Mouse (Mus musculus) lung, adult 2 months (tissue): ENCODE results near the gene Plekha4.

Source experiments
- CTCF ChIP-seq: fragments of 200-500 bp; IDR thresholded peaks from 2 replicates; pipeline ENCODE4 v1.5.1; 2011; ENCODE audit warnings: mild to moderate bottlenecking, low read length, control low read depth; ENCODE audit not compliant: insufficient read depth
- POLR2A ChIP-seq: fragments of 200-500 bp; IDR thresholded peaks from 2 replicates; pipeline ENCODE4 v1.6.1; 2011; ENCODE audit warnings: low read depth, mild to moderate bottlenecking, control low read depth, low read length, borderline replicate concordance; ENCODE audit errors: extremely low read depth

- no peak for TF ChIP-seq CTCF
- TF ChIP-seq POLR2A = no peak
Observed at GRCm38 (mm10) chr7:45487861-45488292, 38.3 kb upstream of the Plekha4 start.
